Mouse (Mus musculus): ENCODE results near the gene Prkd2.

- TF ChIP-seq E2F4 (IDR thresholded peaks at IDR 0.05; ENCODE audit: insufficient read depth) (no peak), SRF (IDR thresholded peaks at IDR 0.05; ENCODE audit: control insufficient read depth, insufficient read length, low read depth) (no peak), POLR2A (IDR thresholded peaks at IDR 0.05; ENCODE audit: insufficient read length, low read depth) (no peak), TCF3 (IDR thresholded peaks at IDR 0.05; ENCODE audit: insufficient read length, low read depth) (no peak), USF1 (IDR thresholded peaks at IDR 0.05; ENCODE audit: low read depth) (no peak), MAX (IDR thresholded peaks at IDR 0.05; ENCODE audit: low read depth) (no peak), MYOG (IDR thresholded peaks at IDR 0.05; ENCODE audit: control insufficient read depth in 1 of 3, insufficient read depth in 1 of 3, insufficient read length in 2 of 3, low read depth in 2 of 3) (no peak), POLR2AphosphoS2 (IDR thresholded peaks at IDR 0.05; ENCODE audit: insufficient read length, low read depth) (no peak)
Observed at GRCm38 (mm10) chr7:16804409-16805028, 38.2 kb upstream of the Prkd2 start.
